Mouse (Mus musculus) layer of hippocampus, postnatal 14 days (tissue): Measurements from ENCODE around the gene Ppm1h. TPM values are rescaled to one million over a fixed set of nuclear protein-coding genes. Genes with fewer than 3 reads are reported as not detected.

Experiments
- DNase-seq, 2 experiments: peaks; one replicate each; pipeline ENCODE4 v3.0.0; 2021 to 2022; ENCODE audit warnings: low spot score in 2 of 2, mixed read lengths in 1 of 2
- total RNA-seq, 2 experiments: library from RNA; stranded (reverse); gene quantifications; 2 replicates each; pipeline ENCODE4 v1.2.3; 2021

The Ppm1h gene
- total RNA-seq, 2 experiments from 2014 or later: 73.7 to 78.3 TPM

DNA sequence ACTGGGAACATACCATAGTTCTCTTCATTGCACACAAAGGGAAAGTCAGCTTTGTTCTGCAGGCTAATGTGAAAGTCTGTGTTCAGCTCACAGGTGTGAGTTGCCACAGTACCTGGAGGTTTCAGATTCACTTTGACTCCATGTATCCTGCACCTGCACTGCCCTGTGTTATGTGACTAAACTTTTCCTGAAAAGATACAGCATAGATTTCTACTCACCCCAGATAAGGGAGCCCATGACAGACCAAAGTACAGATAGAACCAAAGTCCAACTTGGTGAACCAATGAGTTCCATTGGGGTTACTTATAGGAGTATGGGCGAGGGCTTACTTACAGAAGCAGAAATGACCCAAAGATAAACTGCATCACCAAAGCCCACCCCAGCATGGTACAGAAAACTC is 17.8 kb downstream of the Ppm1h start:
- no peak for DNase-seq

DNA sequence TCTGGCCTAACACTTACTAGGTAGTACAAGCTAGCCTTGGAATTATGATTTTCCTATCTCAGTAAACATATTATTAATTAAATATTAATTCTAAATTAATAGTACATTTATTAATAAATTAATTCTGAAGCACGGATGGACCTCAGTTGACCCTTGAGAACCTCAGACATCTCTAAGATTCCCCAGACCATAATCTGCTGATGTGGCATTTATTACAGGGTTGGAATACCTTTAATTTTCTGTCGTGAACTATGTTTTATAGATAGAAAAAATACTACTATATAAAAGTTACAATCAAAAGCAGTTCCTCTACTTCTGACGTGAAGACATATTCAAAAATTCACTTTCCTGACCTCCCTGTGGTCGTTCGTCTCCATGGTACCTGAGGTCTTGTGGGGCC is 19.8 kb downstream of the Ppm1h start:
- no peak for DNase-seq

DNA sequence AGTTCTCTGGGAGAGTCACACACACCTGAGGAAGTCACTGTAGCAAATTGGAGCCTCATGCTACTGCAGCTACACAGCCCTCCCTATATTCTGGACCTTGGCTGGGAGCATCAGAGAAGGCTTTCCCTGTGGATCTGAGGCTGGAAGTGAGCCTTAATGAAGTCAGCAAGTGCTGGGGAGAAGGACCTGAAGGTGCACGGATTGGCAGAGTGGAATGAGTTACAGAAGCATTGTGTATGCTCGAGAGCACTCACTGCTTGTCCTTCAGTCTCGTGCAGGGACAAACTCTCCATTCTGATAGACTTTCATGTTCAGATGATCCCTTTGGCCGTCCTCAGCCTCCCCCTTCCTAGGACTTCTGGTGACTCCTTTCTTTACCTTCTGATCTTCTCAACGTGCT is 26.3 kb downstream of the Ppm1h start:
- no peak for DNase-seq

DNA sequence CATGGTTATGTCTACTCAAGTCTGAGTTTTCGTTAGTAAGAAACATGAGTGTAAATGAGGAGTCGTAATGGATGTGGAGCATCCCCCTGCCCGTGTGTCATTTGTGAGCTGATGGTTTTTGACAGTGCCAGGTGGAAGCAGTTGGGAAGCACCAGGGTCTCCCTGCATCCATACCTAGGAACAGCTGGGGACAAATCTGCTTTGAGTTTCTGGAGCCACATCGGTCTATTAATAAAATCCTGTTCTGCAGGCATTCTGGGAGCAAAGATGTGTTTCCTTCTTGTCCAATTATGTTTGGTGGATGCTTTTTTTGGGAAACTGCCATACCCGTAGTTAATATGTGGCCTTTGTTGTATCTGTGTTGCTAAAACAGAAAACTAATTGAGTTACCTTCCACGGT is 26.9 kb downstream of the Ppm1h start:
- DNase-seq: no peak

DNA sequence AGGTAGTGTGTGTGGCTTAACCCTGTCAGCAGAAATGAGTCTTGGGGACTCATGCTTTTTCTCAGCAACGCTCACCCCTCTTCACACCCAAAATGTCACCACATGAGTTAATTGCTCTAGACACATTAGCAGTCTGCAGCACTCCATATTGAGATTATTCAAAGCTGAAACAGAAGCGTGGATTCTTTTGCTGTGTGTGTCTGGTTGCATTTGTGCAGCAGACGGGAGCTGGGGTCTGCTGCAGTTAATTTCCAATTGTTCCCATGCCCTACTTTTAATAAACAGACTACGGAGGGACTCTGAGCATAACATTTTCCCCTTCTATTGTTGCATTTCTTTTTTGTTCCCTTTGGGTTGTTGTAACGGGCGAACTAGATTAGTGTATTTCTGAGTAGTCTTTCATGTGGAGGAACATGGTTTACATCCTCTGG is 32.8 kb downstream of the Ppm1h start:
- peak in 1 of 2 experiments; percentile 64 for DNase-seq

DNA sequence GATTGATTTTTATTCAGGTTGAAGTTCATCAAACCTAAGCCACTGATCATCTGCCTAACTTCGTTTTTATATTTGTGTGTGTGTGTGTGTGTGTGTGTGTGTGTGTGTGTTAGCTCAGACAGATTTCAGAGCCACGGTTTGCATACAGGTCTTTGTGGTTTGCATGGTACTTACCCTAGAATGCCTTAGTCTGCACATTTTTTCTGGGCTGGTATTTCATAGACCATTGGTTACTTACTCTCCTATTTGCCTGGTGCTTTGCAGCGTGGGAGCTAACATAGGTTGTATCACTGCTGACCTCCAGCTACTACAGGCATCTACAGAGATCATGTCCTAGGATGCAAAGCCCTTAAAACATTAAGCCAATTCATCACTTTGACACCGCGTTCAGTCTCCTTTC is 33.7 kb downstream of the Ppm1h start:
- no peak for DNase-seq

DNA sequence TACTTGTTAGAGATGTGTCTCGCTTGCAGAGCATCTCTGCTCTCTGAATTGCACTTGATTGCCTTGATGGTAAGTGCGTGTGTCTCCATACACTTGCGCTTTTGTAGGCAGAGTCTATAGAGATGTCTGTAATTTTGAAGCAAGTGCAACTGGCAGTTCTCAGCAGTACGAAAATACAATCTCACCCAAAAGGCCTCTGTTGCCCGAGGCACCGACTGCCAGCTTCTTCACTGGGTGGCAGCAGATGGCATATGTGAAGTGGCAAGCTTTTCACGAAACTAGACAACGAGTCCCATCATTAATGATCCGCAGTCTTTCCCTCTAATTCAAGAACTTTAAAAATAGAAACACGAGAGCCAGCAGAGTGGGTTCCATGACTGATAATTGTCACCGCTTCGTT is 37.3 kb downstream of the Ppm1h start:
- DNase-seq: peak; percentile 61 to 81

DNA sequence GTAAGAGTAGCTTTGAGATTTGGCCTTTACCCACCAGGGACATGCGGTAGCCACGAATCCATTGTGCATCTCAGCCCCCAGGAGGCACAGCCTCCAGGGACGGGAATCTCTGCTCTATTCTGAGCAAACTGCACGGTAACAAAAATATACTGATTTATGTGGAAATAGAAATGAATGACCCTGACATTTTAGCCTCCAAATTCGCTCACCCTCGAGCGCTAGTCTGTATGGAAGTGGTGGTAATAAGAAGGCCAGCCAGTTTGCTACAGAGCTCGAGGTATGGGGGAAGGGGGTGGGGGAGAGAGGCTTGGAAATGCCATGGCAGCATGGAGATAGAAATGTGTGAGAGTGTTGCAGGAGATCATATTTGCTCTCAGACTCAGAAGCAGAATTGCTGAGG is 37.7 kb downstream of the Ppm1h start:
- no peak for DNase-seq

DNA sequence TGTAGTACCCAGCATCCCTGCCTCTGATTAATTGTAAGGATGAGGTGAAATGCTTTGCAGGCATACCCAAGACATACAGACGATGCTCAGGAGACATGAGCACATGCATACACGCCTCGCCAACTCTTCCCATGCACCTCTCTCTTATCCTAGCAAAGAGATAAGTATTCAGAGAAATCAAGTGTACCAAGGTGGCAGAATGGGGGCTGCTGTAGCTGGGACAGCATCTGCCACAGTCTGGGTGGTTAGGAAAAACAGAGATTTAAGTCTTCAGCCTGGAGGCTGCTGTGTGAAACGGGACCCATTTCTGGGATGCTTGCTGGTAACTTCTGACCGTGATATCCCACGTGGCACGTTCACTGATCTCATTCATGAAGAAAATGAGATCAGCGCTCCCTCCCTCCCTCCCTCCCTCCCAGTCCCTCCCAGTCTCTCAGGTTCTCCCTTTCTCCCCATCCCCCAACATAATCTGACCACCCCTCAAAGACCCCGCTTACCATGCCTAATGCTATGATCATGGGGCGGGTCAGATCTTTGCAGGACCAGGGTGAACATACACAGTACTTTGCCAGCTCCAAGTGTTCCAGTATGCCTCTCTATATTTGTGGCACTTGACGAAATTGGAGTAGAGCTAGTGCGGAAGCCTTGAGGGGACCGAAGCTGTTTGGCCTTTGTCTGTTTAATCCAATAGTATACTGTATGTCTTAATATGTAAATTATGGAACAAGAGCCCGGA is 38.3 kb downstream of the Ppm1h start:
- no peak for DNase-seq

DNA sequence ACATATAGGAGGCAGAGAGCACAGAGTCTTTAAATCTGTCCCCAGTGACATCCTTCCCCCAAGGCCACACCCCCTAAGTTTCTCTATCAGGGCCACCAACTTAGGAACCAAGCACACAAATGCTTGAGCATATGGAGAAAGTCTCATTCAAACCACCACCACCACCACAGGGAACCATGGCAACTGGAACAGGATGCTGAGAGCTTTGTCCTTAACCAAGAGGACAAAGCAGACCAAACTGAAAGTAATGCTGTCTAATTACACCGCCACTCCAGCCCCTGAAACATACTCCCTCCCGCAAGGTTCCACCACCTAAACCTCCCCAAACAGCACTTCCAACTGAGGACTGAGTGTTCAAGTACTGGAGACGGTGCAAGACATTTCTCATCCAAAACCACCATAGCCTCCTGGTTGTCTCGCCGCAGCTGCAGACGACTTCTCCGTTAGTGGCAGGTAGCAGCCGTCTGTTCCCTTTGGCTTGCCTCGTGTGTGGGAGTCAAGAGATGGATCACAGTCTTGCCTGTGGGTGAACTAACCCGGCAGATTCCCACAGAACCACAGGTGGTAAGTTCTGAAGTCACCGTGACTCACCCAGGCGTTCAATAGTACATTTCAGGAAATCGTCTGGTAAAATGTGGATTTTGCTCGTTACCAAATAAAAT is 39.3 kb downstream of the Ppm1h start:
- peak in 1 of 2 experiments; percentile 71 for DNase-seq

DNA sequence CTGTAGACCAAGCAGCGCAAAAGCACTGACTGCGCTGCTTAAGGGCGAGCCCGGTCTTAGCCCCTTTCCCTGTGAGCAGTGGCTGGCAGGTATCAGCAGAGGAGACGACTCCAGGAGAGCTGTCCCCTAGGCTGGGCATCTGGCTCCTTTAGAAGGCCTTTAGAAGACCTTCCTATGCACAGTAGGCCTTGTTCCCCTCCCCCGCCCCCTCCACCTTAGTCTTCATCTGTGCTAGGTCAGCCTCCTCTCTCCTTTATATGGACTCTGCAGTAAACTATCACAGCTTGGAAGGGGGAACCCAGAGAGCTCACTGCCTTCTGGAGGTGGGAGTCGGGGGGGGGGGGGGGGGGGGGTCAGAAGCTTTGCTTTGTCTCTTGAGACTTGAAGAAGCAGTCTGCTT is 40.4 kb downstream of the Ppm1h start:
- no peak for DNase-seq

DNA sequence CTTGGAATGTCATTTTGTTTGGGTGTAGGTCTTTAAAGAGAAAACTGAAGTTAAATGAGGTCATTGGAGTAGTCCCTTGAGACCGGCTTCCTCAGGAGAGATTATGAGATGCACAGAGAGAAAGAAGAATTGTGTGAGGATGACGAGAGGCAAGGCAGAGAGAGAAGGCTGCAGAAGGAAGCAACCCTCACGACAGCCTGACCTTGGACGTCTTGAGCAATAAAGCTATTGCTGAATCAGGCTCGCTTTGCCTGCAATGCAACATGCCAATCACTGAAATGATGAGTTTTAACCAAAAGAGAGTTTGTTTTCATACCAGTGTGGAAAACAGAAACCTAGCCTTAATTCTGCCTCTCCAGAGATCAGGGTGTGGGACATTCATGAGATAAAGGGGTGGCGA is 43.5 kb downstream of the Ppm1h start:
- no peak for DNase-seq

DNA sequence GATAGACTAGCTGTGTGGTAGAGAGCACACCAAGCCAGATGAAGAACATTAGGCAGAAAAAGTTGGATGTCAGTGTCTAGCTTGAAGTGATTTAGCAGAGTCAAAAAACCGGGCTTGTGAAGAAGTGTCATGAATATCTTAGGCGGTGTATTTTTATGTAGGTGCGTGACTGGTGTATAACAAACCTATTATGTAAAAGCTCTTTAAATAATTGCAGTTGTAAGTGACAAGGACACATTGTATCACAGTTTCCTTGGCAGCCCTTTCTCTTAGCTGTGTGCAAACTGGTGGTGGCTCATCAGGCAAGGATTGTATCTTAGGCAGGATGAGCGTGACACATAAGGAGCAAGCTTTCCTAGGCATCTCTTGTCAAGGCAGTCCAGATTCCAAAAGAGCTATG is 46.1 kb downstream of the Ppm1h start:
- DNase-seq: no peak

DNA sequence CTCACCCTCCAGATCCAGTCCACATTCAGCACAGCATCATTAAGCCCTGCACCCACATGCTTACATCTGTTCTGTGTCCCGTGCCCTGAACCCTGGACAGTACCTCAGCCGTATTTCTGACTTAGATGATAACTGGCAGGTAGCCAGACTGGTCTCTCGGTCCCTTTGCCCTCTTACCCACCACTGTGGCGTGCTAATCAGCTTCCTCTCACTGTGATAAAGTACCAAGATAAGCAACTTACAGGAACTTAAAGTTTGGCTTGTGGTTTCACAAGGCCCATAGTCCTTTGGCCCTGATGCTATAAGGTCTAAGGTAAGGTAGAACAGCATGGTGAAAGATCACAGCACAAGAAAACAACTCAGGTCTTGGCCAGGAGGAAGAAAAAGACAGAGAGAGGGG is 48.7 kb downstream of the Ppm1h start:
- DNase-seq: no peak

DNA sequence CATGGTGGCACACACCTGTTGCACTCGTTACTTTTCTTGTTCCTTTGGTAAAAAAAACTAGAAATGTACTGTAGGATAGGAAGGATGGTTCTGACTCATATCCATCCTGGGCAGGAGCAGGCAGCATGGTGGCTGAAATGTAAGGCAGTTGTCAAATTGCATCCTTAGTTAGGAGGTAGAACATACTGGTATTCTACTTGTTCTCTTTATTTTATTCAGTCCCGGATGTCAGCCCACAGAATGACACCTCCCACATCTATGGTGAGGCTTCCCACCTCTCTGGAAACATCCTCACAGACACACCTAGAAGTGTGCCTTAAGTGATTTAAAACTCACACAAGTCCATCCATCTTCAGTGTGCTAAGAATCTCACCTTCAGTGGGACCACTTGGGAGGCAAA is 49.6 kb downstream of the Ppm1h start:
- no peak for DNase-seq

DNA sequence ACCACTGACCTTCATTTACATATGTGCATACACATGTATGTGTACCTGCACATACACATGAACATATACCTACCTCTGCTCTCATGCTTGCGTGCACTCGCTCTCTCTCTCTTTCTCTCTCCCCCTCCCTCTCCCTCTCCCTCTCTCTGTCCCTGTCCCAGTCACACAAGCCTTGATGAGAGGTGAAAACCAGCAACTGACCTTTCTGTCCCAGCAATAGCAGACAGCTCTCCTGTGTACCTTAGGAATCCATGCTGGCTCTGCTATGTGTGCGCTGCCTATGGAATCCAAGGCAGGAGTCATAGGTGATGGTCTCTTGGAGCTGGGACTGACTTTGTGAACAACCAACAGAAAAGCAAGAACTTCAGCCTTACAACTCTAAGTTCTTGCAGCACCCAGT is 53.6 kb downstream of the Ppm1h start:
- no peak for DNase-seq

DNA sequence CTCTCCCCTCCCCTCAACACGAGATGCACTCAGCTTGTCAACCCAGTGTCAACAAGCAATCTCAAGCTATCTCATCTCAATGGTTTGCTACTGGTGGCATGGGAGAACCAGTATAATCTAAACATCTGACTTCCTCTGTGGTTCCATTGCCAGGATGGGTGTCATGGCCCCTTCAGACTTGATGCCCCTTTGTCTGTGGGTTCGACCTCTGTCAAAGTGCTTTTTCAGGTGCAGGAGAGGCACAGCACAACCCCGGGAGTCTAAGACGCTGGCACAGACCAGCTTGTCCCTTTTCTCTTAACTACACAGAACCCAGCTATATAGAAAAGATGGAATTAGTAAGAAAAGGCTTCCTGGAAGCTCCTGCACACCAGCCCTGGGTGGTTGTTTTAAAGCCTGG is 56.0 kb downstream of the Ppm1h start:
- DNase-seq: no peak

DNA sequence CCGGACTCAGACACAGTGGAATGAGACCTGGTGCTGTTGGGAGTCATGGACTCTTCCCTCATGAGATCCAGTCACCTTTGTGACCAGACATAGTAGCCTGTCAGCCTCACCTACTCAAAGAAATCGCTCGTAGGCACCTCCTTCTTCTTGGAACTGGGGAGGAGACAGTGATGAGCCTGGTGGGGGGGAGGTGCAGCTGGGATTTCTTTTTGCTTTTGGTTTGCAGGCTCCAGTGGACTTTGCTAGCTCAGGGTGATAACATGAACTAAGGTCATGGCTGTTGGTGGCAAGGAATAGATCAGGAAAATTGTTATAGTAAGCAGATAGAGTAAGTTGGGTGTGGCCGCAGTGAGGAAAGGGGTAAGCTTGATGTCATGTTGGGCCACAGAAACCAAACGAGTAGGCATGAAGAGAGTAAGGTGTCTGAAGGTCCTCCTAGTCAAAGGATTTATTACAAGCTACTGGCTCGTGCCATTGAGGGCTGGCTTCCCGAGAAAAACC is 56.8 kb downstream of the Ppm1h start:
- no peak for DNase-seq

DNA sequence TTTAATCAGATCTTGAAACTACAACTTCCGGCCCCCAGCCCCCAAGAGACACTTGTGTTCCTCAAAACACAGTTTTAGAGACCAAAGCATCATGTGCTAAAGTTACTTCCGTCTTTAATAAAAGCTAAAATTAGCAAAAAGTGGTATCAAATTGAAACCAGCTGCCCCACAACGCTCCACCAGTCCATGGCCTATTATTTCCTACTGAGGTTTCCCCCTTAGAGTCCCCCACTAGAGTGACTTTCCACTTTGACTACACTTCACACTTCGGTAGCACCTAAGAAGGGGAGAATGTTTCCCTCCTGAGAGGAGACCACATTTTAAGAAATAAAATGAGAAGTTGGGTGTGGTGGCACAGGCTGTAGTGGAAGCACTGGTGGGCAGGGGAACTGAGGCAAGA is 58.3 kb downstream of the Ppm1h start:
- no peak for DNase-seq

DNA sequence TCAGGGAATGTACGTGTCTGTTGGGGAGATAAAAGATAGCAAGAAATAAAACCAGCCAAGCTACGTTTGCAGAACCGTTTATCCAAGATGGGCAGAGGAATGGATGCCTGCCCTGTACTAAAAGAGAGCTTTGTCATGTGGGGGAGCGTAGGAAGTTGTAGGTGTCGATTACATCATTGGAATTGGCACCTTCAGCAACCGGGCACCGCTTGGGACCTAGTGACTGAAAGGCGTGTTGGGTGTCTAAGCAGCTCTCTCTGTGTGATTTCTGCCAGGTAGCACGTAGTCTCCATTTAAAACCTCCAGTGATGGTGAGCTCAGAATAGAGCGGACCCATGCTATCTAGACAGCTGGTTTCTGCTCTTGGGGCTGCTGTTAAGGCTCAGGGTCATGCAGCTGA is 60.0 kb downstream of the Ppm1h start:
- no peak for DNase-seq

DNA sequence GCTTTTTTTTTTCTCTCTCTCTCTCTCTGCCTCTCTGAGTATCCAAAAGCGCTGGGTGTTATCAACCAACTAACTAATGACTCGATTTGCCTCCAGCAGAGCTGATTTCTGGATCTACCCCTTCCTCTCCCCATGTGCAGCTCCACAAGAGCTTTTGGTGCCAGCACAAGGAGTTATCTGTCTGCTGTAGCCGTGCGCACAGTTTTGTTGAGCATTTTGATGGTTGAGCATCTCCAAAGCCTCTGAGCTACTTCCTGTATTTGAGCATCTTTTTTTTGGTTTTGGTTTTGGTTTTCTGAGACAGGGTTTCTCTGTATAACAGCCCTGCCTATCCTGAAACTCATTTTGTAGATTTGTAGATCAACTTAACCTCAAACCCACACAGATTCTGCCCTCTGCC is 60.5 kb downstream of the Ppm1h start:
- DNase-seq: no peak

DNA sequence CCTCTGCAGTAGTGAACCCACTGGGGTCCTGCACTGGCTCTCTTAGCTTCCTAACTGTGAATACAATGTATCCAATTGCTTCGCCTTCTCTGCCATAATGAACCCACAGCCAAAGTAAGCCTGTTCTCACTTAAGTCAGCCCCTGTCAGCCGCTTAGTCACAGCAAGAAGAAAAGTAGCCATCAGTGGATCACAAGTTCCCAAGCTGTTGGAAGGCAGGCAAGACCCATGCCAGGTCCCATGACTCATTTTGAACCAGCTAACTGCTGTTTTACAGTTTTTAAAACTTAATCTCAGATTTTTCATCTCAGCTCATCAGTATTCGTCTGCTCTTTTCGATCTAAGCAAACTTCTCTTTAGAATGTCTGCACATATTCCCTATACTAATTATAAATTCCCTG is 61.6 kb downstream of the Ppm1h start:
- no peak for DNase-seq

DNA sequence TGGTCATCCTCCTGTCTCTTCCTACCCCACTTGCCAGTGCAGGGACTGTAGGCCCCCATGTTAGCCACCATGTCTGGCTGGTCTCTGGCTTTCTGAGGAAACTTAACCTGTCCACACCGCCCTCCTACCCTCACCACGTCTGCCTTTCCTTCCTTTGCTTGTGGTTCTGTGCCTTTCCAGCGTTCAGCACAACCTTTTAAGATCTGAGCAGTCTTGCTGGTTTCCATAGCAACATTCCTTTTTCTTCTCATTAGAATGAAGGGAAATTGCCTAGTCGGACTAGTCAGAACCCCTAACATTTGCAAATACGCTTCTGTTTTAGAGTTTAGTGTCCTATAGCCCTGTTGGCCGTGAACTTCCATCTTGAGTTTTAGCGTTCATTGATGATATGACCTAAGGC is 62.6 kb downstream of the Ppm1h start:
- no peak for DNase-seq
